Comparison of ENCODE assay signal across 11 mouse cellular contexts in genomic region chr12:21128930-21129869, GRCm38 (mm10).
DNase-seq lines count a peak whose midpoint lies in the region; ATAC-seq and TF ChIP-seq lines count a peak whose summit lies in the region.
"Had no signal": no experiment of that assay in that cellular context is flagged by ENCODE, and none has a peak within 500 bp of the region (broad histone marks: within the 10 kb centered on the region; RNA-seq: fewer than 3 reads in every experiment).

No protein-coding gene starts in this region.

- no peak for ATAC-seq in embryonic facial prominence, embryonic 14.5 days (ENCODE audit: low read depth)
- 0 out of 2 replicates have a peak, but pooled peaks have one; percentile 16 for ATAC-seq in liver, embryonic 12.5 days
- 0 out of 2 replicates have a peak, but pooled peaks have one; percentile 24 for ATAC-seq in liver, embryonic 14.5 days (ENCODE audit: insufficient read depth)
- 0 out of 2 replicates have a peak, but pooled peaks have one; percentile 13 for ATAC-seq in neutrophil, adult 5-6 weeks (ENCODE audit: extremely low read depth, insufficient number of reproducible peaks, low FRiP score, poor library complexity, severe bottlenecking)

- 0 out of 2 replicates have a peak overlapping the region, but pooled peaks have one; percentile 24 for H3K27ac ChIP-seq in embryonic facial prominence, embryonic 14.5 days (replicated peaks; ENCODE audit: low read depth, low read length)
- no peak overlapping the region for H3K27ac ChIP-seq in embryonic facial prominence, embryonic 10.5 days (replicated peaks)
- H3K27ac ChIP-seq in liver, embryonic 12.5 days: no peak overlapping the region
- H3K27ac ChIP-seq in liver, embryonic 14.5 days: no peak overlapping the region
- H3K27ac ChIP-seq: liver, embryonic 15.5 days; neural tube, embryonic 13.5 days had no signal

- no peaks in the 10 kb centered on the region for H3K27me3 ChIP-seq in embryonic facial prominence, embryonic 14.5 days (replicated peaks; ENCODE audit: control insufficient read depth, insufficient read depth, low read length)
- no peaks in the 10 kb centered on the region for H3K27me3 ChIP-seq in embryonic facial prominence, embryonic 10.5 days (replicated peaks; ENCODE audit: low read depth, poor library complexity, severe bottlenecking)
- no peaks in the 10 kb centered on the region for H3K27me3 ChIP-seq in liver, embryonic 12.5 days (replicated peaks)
- H3K27me3 ChIP-seq in liver, embryonic 14.5 days (ENCODE audit: control insufficient read depth, insufficient read depth, low read length): no peaks in the 10 kb centered on the region
- H3K27me3 ChIP-seq: liver, embryonic 15.5 days; neural tube, embryonic 13.5 days had no signal

- TF ChIP-seq EP300 in liver, embryonic 14.5 days (IDR thresholded peaks at IDR 0.05; ENCODE audit: low read depth): no peak

- H3K9me3 ChIP-seq in embryonic facial prominence, embryonic 14.5 days (ENCODE audit: control insufficient read depth, low read length): no peaks in the 10 kb centered on the region
- H3K9me3 ChIP-seq in embryonic facial prominence, embryonic 10.5 days: no peaks in the 10 kb centered on the region
- no peaks in the 10 kb centered on the region for H3K9me3 ChIP-seq in liver, embryonic 12.5 days (replicated peaks)
- H3K9me3 ChIP-seq in liver, embryonic 14.5 days (ENCODE audit: control insufficient read depth, low read length): no peaks in the 10 kb centered on the region
- H3K9me3 ChIP-seq: liver, embryonic 15.5 days; neural tube, embryonic 13.5 days had no signal

- no peak overlapping the region for H3K4me3 ChIP-seq in embryonic facial prominence, embryonic 14.5 days (ENCODE audit: low read depth, low read length)
- H3K4me3 ChIP-seq in embryonic facial prominence, embryonic 10.5 days: no peak overlapping the region
- no peak overlapping the region for H3K4me3 ChIP-seq in liver, embryonic 12.5 days
- no peak overlapping the region for H3K4me3 ChIP-seq in liver, embryonic 14.5 days (ENCODE audit: insufficient read depth in 1 of 2, low read depth in 2 of 2, low read length in 2 of 2)
- H3K4me3 ChIP-seq: erythroblast, embryonic 14.5 days; liver, embryonic 15.5 days; neural tube, embryonic 13.5 days had no signal

- TF ChIP-seq CTCF in liver, embryonic 14.5 days (IDR thresholded peaks at IDR 0.05; ENCODE audit: low read depth): no peak

- H3K9ac ChIP-seq in embryonic facial prominence, embryonic 14.5 days (ENCODE audit: low read depth, low read length): no peak overlapping the region
- H3K9ac ChIP-seq in liver, embryonic 12.5 days: no peak overlapping the region
- no peak overlapping the region for H3K9ac ChIP-seq in liver, embryonic 14.5 days (replicated peaks)
- H3K9ac ChIP-seq: liver, embryonic 15.5 days; neural tube, embryonic 13.5 days had no signal

- WGBS in embryonic facial prominence, embryonic 14.5 days: 79% methylated on average over 9 of the region's 9 CpGs
- WGBS in embryonic facial prominence, embryonic 10.5 days: 83% methylated on average over 9 of the region's 9 CpGs
- WGBS in liver, embryonic 12.5 days (ENCODE audit: insufficient replicate concordance): 35% methylated on average over 9 of the region's 9 CpGs
- WGBS in liver, embryonic 14.5 days (ENCODE audit: insufficient replicate concordance): 34% methylated on average over 9 of the region's 9 CpGs

- H3K4me2 ChIP-seq in embryonic facial prominence, embryonic 14.5 days (ENCODE audit: low read depth, low read length): no peak overlapping the region
- H3K4me2 ChIP-seq in liver, embryonic 12.5 days: no peak overlapping the region
- no peak overlapping the region for H3K4me2 ChIP-seq in liver, embryonic 14.5 days (ENCODE audit: low read depth)
- H3K4me2 ChIP-seq: liver, embryonic 15.5 days; neural tube, embryonic 13.5 days had no signal

- peaks cover 11% of the 10 kb centered on the region for H3K4me1 ChIP-seq in embryonic facial prominence, embryonic 14.5 days (ENCODE audit: control insufficient read depth, insufficient read depth, low read length)
- peaks cover 77% of the 10 kb centered on the region for H3K4me1 ChIP-seq in embryonic facial prominence, embryonic 10.5 days
- H3K4me1 ChIP-seq in liver, embryonic 12.5 days: peaks cover 70% of the 10 kb centered on the region
- peaks cover under 1 to 31% of the 10 kb centered on the region in 2 experiments; a peak in 3 of 4 replicates for H3K4me1 ChIP-seq in liver, embryonic 14.5 days (replicated peaks; ENCODE audit: control insufficient read depth in 2 of 2, insufficient read depth in 2 of 2, low read length in 1 of 2)

- no peaks in the 10 kb centered on the region for H3K36me3 ChIP-seq in embryonic facial prominence, embryonic 14.5 days (ENCODE audit: control insufficient read depth, insufficient read depth, low read length)
- no peaks in the 10 kb centered on the region for H3K36me3 ChIP-seq in embryonic facial prominence, embryonic 10.5 days (replicated peaks)
- no peaks in the 10 kb centered on the region for H3K36me3 ChIP-seq in liver, embryonic 12.5 days
- no peaks in the 10 kb centered on the region for H3K36me3 ChIP-seq in liver, embryonic 14.5 days (replicated peaks; ENCODE audit: control insufficient read depth, insufficient read depth, low read depth)
- H3K36me3 ChIP-seq: liver, embryonic 15.5 days; neural tube, embryonic 13.5 days had no signal

- no peak for DNase-seq in embryonic facial prominence, embryonic 14.5 days (ENCODE audit: low spot score)
- DNase-seq in embryonic facial prominence, embryonic 10.5 days (ENCODE audit: low spot score): no peak
- DNase-seq in liver: no peak
- DNase-seq in liver, embryonic 14.5 days (ENCODE audit: low read depth in 3 of 3, low spot score in 3 of 3): no peak
- DNase-seq in embryo, embryonic 10 days (ENCODE audit: low spot score): no peak
- DNase-seq in layer of hippocampus, postnatal 14 days (ENCODE audit: low spot score in 2 of 2): no peak
